Mouse (Mus musculus): ENCODE measurements around the gene Map3k10. TPM values are rescaled to one million over a fixed set of nuclear protein-coding genes. Genes with fewer than 3 reads are reported as not detected.

Map3k10 gene
- polyA plus RNA-seq, 1 experiment, result 31.4 TPM

DNA sequence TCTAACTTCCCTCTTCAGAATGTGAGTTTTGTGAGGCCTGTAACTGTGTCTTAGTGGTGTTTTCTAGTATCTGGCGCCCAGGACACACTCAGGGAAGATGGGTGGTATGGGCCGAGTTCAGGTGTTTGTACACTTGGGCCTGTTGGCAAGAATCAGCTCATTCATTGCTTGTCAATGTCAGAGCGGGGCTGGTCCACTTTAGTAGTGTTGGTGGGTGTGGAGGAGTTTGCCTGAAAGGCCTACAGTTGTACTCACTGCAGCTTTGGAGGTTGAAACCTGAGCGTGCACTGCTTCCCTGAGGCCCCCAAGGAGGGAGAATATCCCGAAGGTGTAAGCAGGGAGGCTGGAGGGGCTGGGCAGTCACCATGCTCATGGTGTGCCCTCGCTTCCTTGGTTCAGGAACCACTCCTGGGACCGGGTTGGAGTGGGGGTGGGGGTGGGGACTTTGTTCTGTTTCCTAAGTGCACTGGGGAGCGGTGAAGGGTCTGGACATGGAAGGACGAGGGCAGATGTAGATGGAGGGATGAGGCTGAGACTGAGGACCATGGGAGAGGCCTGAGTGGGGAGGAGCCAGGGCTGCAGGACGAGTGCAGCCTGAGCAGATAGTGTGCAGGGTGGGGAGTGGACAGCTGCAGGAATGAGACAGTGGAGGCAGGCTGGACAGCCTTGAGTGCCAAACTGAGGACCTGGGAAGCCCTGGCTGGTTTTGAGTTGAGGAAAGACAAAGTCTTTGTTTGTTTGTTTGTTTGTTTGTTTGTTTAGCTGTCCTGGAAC is 67.7 kb downstream of the Map3k10 start:
- TF ChIP-seq FOSL1 (IDR thresholded peaks at IDR 0.05; ENCODE audit: insufficient read depth, low read length, poor library complexity, severe bottlenecking) (no peak), CEBPB (IDR thresholded peaks at IDR 0.05; ENCODE audit: low read depth) (no peak), MAX (IDR thresholded peaks at IDR 0.05) (no peak), MYOD1 (IDR thresholded peaks at IDR 0.05; ENCODE audit: control insufficient read depth, insufficient read length, low read depth) (no peak), MYOG (IDR thresholded peaks at IDR 0.05; ENCODE audit: control insufficient read depth, extremely low read depth, insufficient read length) (no peak), USF1 (IDR thresholded peaks at IDR 0.05; ENCODE audit: low read depth) (no peak), CTCF (IDR thresholded peaks at IDR 0.05; ENCODE audit: control insufficient read depth, insufficient read depth, insufficient read length) (no peak)
- Histone ChIP-seq H3K27me3 (ENCODE audit: control insufficient read depth, insufficient read depth, insufficient read length) (no peaks in the 10 kb centered on the region), H3K4me3 (ENCODE audit: insufficient read depth, poor library complexity, severe bottlenecking) (no peak overlapping the region), H3K36me3 (ENCODE audit: control insufficient read depth, insufficient read depth) (peaks cover 10% of the 10 kb centered on the region), H3K79me3 (ENCODE audit: low read depth) (peaks cover 26% of the 10 kb centered on the region), H3ac (ENCODE audit: control insufficient read depth, insufficient read length, low read depth) (no peak overlapping the region), H3K79me2 (ENCODE audit: control insufficient read depth, insufficient read depth) (peaks cover 61% of the 10 kb centered on the region)

Other genes with a start within 250 kb of the Map3k10 start
- gene Sptbn4, start 226.9 kb downstream of the Map3k10 start, polyA plus RNA-seq (2012; fragmentation: generic; extraction: Trizol), result 0.25 TPM
- gene Blvrb, start 226.6 kb downstream of the Map3k10 start, polyA plus RNA-seq (2012; fragmentation: generic; extraction: Trizol), result 78.4 TPM
- 12.5 TPM for gene Sertad3, start 200.8 kb downstream of the Map3k10 start, polyA plus RNA-seq (2012; fragmentation: generic; extraction: Trizol)
- gene Sertad1, start 187.7 kb downstream of the Map3k10 start, polyA plus RNA-seq (2012; fragmentation: generic; extraction: Trizol), result 87.3 TPM
- 5.3 TPM for gene Prx, start 175.3 kb downstream of the Map3k10 start, polyA plus RNA-seq (2012; fragmentation: generic; extraction: Trizol)
- gene Hipk4, start 151.3 kb downstream of the Map3k10 start, polyA plus RNA-seq (2012; fragmentation: generic; extraction: Trizol), result 0.70 TPM
- gene Pld3, start 121.4 kb downstream of the Map3k10 start, polyA plus RNA-seq (2012; fragmentation: generic; extraction: Trizol), result 60.5 TPM
- gene 2310022A10Rik, start 121.4 kb downstream of the Map3k10 start, polyA plus RNA-seq (2012; fragmentation: generic; extraction: Trizol), result 26.9 TPM
- 102 TPM for gene Akt2, start 83.0 kb downstream of the Map3k10 start, polyA plus RNA-seq (2012; fragmentation: generic; extraction: Trizol)
- 0.11 TPM for gene Ttc9b, start 20.7 kb downstream of the Map3k10 start, polyA plus RNA-seq (2012; fragmentation: generic; extraction: Trizol)
- gene Zfp607b, start 14.7 kb upstream of the Map3k10 start, polyA plus RNA-seq (2012; fragmentation: generic; extraction: Trizol), result 0.75 TPM
- gene Zfp60, start 56.8 kb upstream of the Map3k10 start, polyA plus RNA-seq (2012; fragmentation: generic; extraction: Trizol), result 1.3 TPM
- gene Zfp626, start 132.6 kb upstream of the Map3k10 start, polyA plus RNA-seq (2012; fragmentation: generic; extraction: Trizol), result 1.2 TPM
- 0.85 TPM for gene Zfp59, start 164.0 kb upstream of the Map3k10 start, polyA plus RNA-seq (2012; fragmentation: generic; extraction: Trizol)
- 0.69 TPM for gene Zfp607a, start 182.9 kb upstream of the Map3k10 start, polyA plus RNA-seq (2012; fragmentation: generic; extraction: Trizol)